Mouse (Mus musculus): Measurements from ENCODE around the gene Csnk2a1.
"Not testable (repeated sequence)": the region's sequence is repeated elsewhere in the genome, so short reads cannot be mapped to it uniquely, and the experiment has no call there.

Csnk2a1 gene

DNA sequence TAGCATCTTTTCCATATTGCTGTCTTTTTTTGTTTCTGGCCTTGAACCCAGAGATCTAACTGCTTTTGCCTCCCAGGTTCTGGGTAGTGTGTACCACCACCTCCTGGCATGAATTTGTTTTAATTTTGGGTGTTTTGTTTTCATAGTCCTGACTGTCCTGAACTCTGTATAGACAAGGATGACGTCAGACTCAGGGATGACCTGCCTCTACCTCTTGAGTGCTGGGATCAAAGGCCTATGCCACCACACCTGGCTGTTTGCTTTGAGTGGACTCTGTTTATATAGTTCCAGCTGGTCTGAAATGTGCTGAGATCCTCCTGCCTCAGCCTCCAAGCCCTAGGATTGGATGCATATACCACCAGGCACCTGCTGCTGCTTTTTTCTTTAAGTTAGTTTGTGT lies 11.3 kb downstream of the Csnk2a1 start:
- no peak for DNase-seq (ENCODE audit: low spot score in 2 of 2)

DNA sequence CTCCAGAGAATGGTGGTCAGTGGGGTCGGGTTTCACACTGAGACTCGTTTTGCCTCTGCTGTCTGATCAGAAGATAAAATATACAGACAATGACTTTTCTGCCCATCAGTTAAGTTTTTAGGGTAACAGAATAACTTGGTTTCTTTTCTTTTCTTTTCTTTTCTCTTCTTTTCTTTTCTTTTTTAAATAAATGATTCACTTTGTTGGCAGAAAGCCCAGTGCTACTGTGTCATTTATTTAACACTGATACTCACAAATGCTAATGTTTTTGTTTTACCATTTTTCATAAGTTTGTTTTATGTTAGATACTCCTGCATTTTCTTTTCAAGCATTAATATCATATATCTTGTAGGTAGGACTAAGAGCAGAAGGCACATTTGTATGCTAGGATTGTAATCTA lies 13.9 kb downstream of the Csnk2a1 start:
- DNase-seq (ENCODE audit: low spot score in 2 of 2) = no peak

DNA sequence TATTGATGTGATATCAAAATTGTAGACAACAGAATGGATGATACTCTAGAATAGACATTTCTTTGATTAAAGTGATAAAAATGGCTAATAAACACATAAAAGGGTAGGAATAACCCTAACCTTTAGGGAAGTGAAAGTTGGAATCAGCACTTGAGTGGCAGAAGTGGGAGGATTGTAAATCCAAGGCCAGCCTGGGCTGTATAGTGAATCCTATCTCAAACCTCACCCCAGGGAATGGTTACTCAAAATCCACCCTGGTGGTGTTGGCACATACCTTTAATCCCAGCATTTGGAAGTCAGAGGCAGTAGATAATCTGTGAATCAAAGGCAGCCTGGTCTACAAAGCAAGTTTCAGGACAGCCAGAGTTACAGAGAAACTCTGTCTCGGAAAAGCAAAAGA lies 20.6 kb downstream of the Csnk2a1 start:
- DNase-seq (ENCODE audit: low spot score in 2 of 2) = no peak

DNA sequence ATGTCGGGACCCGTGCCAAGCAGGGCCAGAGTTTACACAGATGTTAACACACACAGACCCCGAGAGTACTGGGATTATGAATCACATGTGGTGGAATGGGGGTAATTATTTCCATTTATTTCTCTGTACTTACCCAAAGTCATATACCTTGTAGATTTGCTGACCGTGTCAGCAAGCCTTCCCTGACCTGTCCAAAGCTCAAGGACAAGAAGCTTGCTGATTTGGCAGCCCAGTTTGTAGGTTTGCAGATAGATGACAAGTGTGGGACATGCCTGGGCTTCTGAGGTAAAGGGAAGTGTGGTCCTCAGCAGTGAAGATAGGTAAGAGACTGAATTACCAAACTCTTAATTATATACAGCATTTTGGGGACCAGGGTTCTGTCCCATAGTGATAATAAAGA lies 23.9 kb downstream of the Csnk2a1 start:
- DNase-seq (ENCODE audit: low spot score in 2 of 2) = no peak

DNA sequence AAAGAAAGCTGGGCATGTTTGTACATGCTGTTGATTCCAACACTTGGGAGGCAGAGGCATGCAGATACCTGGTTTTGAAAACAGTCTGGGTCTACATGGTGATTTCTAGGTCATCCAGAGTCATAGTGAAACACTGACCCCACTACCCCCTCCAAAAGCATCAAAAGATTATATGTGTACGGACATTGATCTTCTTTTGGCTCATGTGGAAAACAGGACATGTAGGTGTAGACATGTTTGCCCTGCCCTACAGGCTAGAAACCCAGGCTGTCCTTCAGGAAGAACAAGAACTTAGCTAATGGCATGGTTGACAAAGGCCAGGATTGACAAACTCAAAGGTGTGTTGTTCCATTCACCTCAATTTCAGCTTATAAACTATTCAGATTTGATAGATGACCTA lies 33.1 kb downstream of the Csnk2a1 start:
- no peak for DNase-seq (ENCODE audit: low spot score in 2 of 2)

GRCm38 (mm10) chr2:152273639-152274038 lies 47.0 kb downstream of the Csnk2a1 start:
- DNase-seq (ENCODE audit: low spot score in 2 of 2) = no peak

- no peak for DNase-seq (ENCODE audit: low spot score in 2 of 2)
Observed at GRCm38 (mm10) chr2:152281407-152281806, 54.8 kb downstream of the Csnk2a1 start.

DNA sequence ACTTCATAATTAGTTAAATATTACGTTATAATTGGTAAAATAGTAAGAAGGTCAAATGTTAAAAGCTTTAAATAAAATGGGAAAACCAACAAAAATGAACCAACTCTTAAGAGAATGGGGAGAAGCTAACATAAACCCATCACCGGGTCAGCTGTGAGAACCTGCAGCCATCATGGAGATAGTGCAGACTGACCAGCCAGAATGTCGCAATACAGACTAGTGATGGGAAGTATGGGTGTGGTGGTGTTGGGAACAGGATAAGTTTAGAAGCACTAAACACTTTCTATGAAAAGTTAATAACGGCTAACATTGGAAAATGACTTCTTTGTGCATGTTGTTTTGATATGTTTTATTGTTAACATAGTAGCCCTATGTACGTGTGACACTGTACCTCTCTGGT lies 60.9 kb downstream of the Csnk2a1 start:
- no peak for DNase-seq (ENCODE audit: low spot score in 2 of 2)

DNA sequence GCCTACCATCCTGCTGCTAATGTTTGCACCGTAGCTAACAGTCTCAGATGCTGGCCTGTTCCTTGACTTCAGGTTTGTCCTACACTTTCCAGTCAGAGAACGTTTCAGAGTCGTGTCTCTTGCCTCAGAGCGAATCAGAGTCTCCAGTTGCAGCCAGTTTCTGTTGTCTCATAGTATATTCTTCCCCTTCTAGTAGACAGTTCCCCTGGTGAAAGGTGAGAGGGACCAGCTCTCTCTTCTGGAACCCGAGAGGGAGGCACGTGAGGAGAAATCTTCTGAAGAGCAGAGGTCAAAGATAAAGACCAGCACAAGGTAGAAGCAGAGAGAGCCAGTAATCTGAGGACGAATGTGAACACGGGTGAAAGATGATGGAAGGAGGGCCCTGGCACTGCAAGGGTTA lies 61.4 kb downstream of the Csnk2a1 start:
- DNase-seq (ENCODE audit: low spot score in 2 of 2) = no peak

GRCm38 (mm10) chr2:152289623-152290022 lies 63.0 kb downstream of the Csnk2a1 start:
- not testable (repeated sequence) for DNase-seq (ENCODE audit: low spot score in 2 of 2)

DNA sequence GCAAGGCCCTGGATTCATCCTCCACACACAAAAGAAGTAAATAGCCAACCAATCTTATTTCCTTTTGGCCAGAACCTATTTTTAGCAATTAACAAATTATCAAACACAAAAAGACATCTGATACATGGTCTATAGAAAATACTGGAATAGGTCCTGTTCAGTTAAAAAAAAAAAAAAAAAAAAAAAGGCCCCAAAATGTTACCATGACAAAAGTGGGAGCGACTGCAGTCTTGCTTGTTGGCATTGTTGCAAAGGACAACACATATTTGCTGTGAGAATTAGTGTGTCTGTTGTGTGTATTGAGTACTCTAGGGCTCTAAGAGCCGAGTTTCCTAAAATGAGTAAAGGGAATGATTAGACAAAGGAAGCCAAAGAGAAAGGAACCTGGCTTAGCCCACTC lies 65.8 kb downstream of the Csnk2a1 start:
- DNase-seq (ENCODE audit: low spot score in 2 of 2) = no peak

- DNase-seq (ENCODE audit: low spot score in 2 of 2) = no peak
Observed at GRCm38 (mm10) chr2:152293179-152293726, 66.6 kb downstream of the Csnk2a1 start.

- DNase-seq (ENCODE audit: low spot score in 2 of 2) = peak; percentile 83 to 87
Observed at GRCm38 (mm10) chr2:152293727-152294475, 67.3 kb downstream of the Csnk2a1 start, which contains the start of gene Tbc1d20. Tbc1d20 (plus strand) TSS chr2:152293828.

DNA sequence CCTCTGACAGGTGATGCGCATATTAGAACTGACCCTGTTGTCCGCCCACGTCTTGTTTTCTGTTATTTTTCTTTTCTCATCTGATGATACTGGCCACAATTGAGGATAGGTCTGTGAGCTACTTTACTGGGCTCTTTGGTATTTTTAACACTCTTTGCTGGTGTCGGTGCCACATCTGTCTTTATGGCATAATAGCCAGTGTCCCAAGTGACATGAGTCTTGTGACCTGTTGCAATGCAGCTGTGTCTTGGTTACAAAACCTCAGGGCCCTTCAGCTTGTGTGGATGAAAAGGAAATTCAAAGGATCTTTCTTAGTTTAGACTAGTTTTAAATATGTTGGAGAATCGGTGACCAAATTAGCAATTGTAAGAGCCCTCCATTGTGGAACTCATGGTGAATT lies 67.9 kb downstream of the Csnk2a1 start:
- no peak for DNase-seq (ENCODE audit: low spot score in 2 of 2)

DNA sequence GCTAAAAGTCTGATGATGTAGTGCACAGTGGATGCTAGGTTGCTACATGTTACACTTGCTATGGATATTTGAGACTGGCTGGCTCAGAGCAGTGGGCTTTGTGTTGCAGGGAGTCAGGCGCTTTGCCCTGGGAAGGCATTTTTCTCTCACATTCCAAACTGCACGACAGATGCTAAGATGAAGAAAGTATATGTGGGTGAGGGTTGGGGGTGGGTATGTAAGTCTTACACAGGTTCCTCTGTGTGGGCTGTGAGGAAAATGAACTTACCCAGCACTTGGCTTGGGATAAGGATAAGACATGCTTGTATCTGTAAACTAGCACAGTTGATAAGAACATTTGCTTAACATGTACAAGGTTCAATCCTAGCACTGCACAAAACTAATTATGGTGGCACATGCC lies 76.2 kb downstream of the Csnk2a1 start:
- DNase-seq (ENCODE audit: low spot score in 2 of 2) = no peak

DNA sequence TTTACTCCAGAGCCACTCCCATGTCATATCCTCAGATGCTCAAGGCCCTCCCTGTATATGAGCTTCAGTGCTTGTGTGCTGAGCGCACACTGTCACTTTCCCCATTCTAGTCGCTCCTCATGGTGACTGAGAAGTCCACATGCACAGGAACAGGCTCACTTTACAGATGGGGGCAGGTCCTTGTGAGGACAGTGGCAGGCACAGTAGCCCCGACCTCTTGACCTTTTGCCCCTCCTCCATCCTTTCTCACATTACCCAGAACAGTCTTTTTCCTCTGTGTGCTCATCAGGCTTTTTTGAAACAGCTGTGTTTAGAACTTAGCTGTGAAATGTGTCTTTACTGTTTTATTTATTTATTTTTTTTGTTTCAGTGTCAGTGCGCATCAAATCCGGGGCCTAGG lies 77.1 kb downstream of the Csnk2a1 start:
- no peak for DNase-seq (ENCODE audit: low spot score in 2 of 2)

DNA sequence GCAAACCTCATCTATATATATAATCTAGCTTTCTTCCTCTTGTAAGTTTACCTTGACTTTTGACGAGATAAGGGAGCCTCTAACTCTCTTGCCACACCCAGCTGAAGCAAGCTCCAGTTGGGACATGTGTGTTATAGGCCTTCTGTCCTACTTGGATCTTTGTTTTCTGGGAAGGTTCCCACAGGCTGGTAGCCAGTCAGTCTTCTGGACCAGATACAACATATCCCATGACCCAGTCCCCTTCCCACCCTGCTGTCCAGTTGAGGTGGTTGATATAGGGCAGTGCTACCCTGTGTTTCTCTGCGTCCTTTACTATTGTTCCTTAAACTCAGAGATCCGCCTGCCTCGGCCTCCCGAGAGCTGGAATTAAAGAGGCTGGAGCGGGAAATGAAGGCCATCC lies 78.8 kb downstream of the Csnk2a1 start:
- DNase-seq (ENCODE audit: low spot score in 2 of 2) = no peak

DNA sequence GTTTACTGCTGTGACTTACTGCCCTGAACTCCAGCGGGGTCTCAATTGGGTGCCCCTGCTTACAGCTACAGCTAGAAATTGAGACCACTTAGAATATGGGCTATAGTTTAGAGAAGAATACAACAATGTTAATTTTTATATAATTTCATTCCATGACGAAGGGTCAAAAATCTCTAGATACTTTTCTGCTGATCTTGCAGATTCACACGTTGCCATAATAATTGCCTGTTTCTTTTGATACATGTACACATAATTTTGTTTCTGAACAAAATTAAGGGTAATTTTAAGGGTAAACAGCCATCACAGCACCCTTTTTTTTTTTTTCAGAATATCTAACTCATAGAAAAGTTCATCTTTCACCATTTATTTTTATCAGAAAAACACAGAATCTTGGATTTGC lies 80.5 kb downstream of the Csnk2a1 start:
- DNase-seq (ENCODE audit: low spot score in 2 of 2) = no peak

DNA sequence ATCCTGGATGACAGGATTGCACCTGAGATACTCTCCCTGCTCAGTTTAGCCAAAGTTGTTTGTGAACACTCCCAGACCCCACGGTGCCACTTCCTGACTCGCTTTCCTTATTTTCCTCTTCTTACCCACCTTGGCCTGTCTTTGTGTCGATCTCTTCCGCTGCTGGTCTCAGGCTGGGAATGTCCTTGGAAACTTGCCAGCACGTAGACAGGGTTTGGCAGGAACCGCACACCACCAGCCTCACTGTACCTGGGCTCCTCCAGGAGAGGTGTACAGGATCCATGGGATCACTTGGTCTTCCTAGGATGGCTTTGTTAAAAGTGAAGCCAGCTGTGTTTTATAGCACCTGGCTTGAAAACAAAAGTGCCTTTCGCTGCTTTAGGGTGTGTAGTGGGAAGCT lies 86.4 kb downstream of the Csnk2a1 start:
- DNase-seq (ENCODE audit: low spot score in 2 of 2) = no peak

DNA sequence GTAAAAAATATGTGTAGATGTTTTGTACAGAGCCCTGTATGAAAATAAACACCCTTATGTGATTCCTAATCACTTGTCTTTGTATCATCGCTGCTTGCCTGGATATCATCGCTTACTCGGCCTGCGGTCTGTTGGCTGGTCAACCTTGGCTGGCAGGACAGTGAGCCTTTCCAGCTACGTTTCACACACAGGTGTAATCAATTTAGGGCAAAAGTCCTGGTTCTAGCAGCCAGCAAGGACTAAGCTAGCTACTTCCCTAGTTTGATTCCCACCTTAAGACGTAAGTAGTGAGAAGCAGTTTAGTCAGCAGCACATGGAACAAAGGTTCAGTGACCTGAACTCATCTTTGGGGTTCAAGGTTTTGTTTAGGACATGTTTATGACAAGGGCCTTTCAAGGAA lies 87.3 kb downstream of the Csnk2a1 start:
- DNase-seq (ENCODE audit: low spot score in 2 of 2) = no peak

- DNase-seq (ENCODE audit: low spot score in 2 of 2) = no peak
Observed at GRCm38 (mm10) chr2:152317054-152317453, 90.4 kb downstream of the Csnk2a1 start.

- no peak for DNase-seq (ENCODE audit: low spot score in 2 of 2)
Observed at GRCm38 (mm10) chr2:152321558-152321957, 94.9 kb downstream of the Csnk2a1 start.

- DNase-seq (ENCODE audit: low spot score in 2 of 2) = no peak
Observed at GRCm38 (mm10) chr2:152322198-152322597, 95.6 kb downstream of the Csnk2a1 start.

DNA sequence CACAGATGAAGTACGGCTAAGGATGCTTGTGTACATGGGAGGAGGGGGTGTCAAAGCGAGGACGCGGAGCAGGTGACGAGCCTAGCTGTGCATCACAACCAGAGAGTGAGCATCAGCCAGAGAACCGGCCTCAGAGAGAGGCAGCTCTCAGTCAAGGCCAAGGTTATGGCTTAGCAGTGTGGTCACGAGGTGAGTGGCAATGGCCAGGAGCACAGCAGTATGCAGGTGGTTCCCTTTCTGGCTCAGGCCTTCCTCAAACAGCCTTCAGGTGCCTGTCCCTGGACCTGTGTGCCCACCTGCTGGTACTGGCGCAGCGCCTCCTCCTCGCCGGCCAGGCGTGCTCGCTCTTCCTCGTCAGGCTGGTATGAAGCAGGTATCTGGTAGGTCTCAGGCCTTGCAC lies 97.3 kb downstream of the Csnk2a1 start:
- no peak for DNase-seq (ENCODE audit: low spot score in 2 of 2)
